Mouse (Mus musculus): Measurements from ENCODE around the gene E2f1. TPM values are rescaled to one million over a fixed set of nuclear protein-coding genes. Genes with fewer than 3 reads are reported as not detected.

Gene E2f1
- polyA plus RNA-seq, 1 experiment from 2014 or later, result 0.92 TPM

DNA sequence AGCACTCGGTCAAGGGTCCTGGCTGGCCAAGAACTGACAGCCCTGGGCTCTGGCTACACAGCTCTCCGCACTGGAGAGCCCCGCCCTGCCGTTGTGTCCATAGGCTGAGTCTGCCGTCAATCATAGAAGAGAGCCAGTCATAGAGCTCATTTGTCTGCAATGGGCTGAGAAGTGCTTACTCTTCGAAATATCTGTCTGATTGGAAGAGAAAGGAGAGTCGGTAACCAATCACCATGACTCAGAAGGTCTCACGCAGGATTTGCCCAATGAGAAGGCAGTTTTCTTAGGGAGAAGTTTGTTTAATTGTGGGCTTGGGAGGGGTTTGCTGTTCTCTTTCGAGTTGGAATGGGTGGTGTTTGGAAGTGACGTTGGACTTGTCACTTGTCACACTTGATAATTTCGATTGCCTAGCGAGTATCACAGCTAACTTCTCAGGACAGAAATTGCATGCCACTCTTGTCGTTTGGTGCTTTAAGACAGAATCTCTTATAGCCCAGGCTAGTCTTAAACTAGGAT, 34.0 kb upstream of the E2f1 start, which contains the start of gene Pxmp4:
Pxmp4 (minus strand) TSS at position 71 of the 516 bp plus-strand sequence.
- peak; percentile 100 for ATAC-seq (ENCODE audit: low read depth)
- H3K36me3 ChIP-seq (ENCODE audit: control insufficient read depth, insufficient read depth, low read length), result no peaks in the 10 kb centered on the region
- peak within 1 kb of the TSS; percentile 73 for H3K4me3 ChIP-seq (ENCODE audit: low read depth, low read length)
- under 1% methylated on average over 13 of the region's 13 CpGs for WGBS
- no peaks in the 10 kb centered on the region for H3K9me3 ChIP-seq (ENCODE audit: control insufficient read depth, low read length)
- H3K4me1 ChIP-seq (ENCODE audit: control insufficient read depth, insufficient read depth, low read length), result peaks cover 12% of the 10 kb centered on the region
- H3K27ac ChIP-seq (ENCODE audit: low read depth, low read length), result peak within 1 kb of the TSS; percentile 28; the same call in 1 of the 2 replicates
- H3K9ac ChIP-seq (replicated peaks; ENCODE audit: low read depth, low read length), result peak within 1 kb of the TSS; percentile 72
- no peaks in the 10 kb centered on the region for H3K27me3 ChIP-seq (ENCODE audit: control insufficient read depth, insufficient read depth, low read length)
- H3K4me2 ChIP-seq (ENCODE audit: low read depth, low read length), result peak within 1 kb of the TSS; percentile 79

DNA sequence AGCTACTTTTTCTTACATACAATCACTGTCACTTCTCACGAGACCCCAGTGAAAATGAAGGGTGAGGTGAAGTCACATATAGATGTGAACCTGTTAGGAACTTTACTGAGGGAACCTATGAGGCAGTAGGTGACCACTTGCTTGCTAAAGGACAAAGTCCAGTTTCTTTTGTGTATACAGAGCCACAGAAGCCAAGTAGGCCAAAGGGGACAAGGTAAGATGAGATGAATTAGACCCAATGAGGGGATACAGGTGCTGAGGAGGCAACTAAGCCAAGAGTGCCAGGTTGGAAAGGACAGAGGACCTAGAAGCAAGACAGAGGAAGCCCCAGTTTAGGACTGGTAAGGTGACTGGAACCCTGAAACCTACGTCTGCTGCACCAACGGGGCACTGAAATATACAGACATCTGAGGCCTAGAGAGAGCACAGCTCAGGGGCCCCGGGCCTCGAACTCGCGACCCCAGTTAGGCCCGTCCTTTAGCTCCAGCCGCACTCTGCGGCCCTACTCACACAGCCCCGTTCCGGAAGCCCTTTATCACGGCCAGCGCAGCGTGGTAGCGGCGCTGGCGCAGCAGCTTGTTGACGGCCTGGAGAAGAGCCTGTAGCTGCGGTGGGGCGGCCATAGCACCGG, 33.4 kb upstream of the E2f1 start:
- no peaks in the 10 kb centered on the region for H3K9me3 ChIP-seq (ENCODE audit: control insufficient read depth, low read length)
- peak overlapping the region; percentile 79 for H3K4me2 ChIP-seq (ENCODE audit: low read depth, low read length)
- WGBS, result 21% methylated on average over 22 of the region's 22 CpGs
- peak overlapping the region; percentile 28; the same call in 1 of the 2 replicates for H3K27ac ChIP-seq (ENCODE audit: low read depth, low read length)
- peak overlapping the region; percentile 72 for H3K9ac ChIP-seq (replicated peaks; ENCODE audit: low read depth, low read length)
- peaks cover 12% of the 10 kb centered on the region for H3K4me1 ChIP-seq (ENCODE audit: control insufficient read depth, insufficient read depth, low read length)
- H3K36me3 ChIP-seq (ENCODE audit: control insufficient read depth, insufficient read depth, low read length), result no peaks in the 10 kb centered on the region
- no peak; the same call in 1 of the 2 replicates for ATAC-seq (ENCODE audit: low read depth)
- H3K4me3 ChIP-seq (ENCODE audit: low read depth, low read length), result peak overlapping the region; percentile 73
- H3K27me3 ChIP-seq (ENCODE audit: control insufficient read depth, insufficient read depth, low read length), result no peaks in the 10 kb centered on the region

DNA sequence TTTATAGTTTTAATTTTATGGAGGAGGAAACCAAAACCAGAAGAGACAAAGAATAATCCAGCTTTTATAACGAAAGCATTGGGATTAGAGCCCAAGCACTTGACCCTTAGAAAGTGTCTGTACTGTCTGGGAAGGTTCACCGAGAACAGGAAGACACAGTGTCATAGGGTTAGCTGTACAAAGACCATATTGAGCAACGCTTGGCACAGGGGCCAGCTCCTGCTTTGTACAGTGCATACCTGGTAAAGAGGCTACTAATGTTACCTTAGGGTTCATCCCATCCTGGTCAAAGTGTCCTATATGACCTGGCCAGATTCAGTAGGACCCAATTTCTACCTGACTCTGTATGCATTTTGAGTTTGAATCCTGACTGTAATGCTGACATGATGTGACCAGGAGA, 31.6 kb upstream of the E2f1 start:
- H3K4me3 ChIP-seq (ENCODE audit: low read depth, low read length), result no peak overlapping the region
- H3K4me1 ChIP-seq (ENCODE audit: control insufficient read depth, insufficient read depth, low read length), result peaks cover 12% of the 10 kb centered on the region
- H3K27me3 ChIP-seq (ENCODE audit: control insufficient read depth, insufficient read depth, low read length), result no peaks in the 10 kb centered on the region
- ATAC-seq (ENCODE audit: low read depth), result no peak
- no peaks in the 10 kb centered on the region for H3K9me3 ChIP-seq (ENCODE audit: control insufficient read depth, low read length)
- H3K4me2 ChIP-seq (ENCODE audit: low read depth, low read length), result no peak overlapping the region
- 80% methylated on average over 3 of the region's 3 CpGs for WGBS
- no peak overlapping the region for H3K9ac ChIP-seq (replicated peaks; ENCODE audit: low read depth, low read length)
- no peak overlapping the region for H3K27ac ChIP-seq (ENCODE audit: low read depth, low read length)
- H3K36me3 ChIP-seq (ENCODE audit: control insufficient read depth, insufficient read depth, low read length), result no peaks in the 10 kb centered on the region

DNA sequence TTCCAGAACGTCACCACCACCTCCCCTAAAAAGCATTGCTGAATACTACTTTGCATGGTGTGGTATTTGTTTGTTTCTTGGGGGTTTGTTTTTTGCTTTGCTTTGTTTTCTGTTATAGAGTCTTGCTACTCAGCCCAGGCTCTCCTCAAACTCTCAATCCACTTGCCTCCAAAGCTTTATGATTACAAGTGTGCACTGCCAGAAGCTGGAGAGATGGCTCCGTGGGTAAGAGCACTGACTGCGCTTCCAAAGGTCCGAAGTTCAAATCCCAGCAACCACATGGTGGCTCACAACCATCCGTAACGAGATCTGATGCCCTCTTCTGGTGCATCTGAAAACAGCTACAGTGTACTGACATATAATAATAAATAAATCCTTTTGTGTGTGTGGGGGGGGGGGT, 30.9 kb upstream of the E2f1 start:
- ATAC-seq (ENCODE audit: low read depth), result no peak
- H3K4me3 ChIP-seq (ENCODE audit: low read depth, low read length), result no peak overlapping the region
- H3K9me3 ChIP-seq (ENCODE audit: control insufficient read depth, low read length), result no peaks in the 10 kb centered on the region
- H3K27me3 ChIP-seq (ENCODE audit: control insufficient read depth, insufficient read depth, low read length), result no peaks in the 10 kb centered on the region
- WGBS, result 65% methylated on average over 6 of the region's 6 CpGs
- H3K36me3 ChIP-seq (ENCODE audit: control insufficient read depth, insufficient read depth, low read length), result no peaks in the 10 kb centered on the region
- H3K4me2 ChIP-seq (ENCODE audit: low read depth, low read length), result no peak overlapping the region
- peaks cover 12% of the 10 kb centered on the region for H3K4me1 ChIP-seq (ENCODE audit: control insufficient read depth, insufficient read depth, low read length)
- H3K9ac ChIP-seq (replicated peaks; ENCODE audit: low read depth, low read length), result no peak overlapping the region
- no peak overlapping the region for H3K27ac ChIP-seq (ENCODE audit: low read depth, low read length)

DNA sequence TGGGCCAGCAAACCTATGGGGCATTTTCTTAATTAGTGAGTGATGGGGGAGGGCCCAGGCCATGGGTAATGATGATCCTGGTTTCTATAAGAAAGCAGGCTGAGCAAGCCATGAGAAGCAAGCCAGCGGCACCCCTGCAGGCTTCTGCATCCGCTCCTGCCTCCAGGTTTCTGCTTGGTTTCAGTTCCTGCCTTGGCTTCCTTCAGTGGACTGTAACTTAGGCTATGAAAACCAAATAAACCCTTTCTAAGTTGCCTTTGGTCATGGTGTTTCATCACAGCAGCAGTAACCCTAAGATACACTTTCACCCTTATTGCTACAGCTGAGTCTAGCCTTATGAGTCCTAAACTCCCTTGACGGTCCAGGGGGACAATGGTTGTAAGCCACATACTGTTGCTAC, 27.7 kb upstream of the E2f1 start:
- Histone ChIP-seq H3K4me3 (ENCODE audit: low read depth, low read length) (no peak overlapping the region), H3K4me2 (ENCODE audit: low read depth, low read length) (no peak overlapping the region), H3K4me1 (ENCODE audit: control insufficient read depth, insufficient read depth, low read length) (no peaks in the 10 kb centered on the region), H3K27ac (ENCODE audit: low read depth, low read length) (no peak overlapping the region), H3K36me3 (ENCODE audit: control insufficient read depth, insufficient read depth, low read length) (no peaks in the 10 kb centered on the region), H3K27me3 (ENCODE audit: control insufficient read depth, insufficient read depth, low read length) (no peaks in the 10 kb centered on the region), H3K9ac (replicated peaks; ENCODE audit: low read depth, low read length) (no peak overlapping the region), H3K9me3 (ENCODE audit: control insufficient read depth, low read length) (no peaks in the 10 kb centered on the region)
- 88% methylated on average over 3 of the region's 3 CpGs for WGBS
- ATAC-seq (ENCODE audit: low read depth), result no peak

DNA sequence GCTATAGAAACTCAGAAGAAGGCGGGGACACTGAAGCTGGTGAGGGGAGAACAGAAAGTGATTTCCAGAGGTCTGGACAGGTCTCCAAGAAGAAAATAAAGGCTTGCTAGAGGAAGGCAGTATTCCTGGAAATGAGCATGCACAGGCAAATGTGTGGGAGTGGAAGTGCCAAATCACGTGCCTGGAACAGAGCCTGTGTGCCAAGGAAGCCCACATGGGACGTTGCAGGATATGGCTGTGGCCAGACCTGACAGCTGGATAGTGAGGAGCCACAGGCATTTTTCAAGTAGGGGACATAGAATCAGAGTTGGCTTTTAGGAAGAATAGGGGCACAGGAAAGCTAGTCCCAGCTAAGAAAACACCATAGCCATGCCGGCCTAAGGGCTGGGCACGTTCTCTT, 26.1 kb upstream of the E2f1 start:
- Histone ChIP-seq H3K4me2 (ENCODE audit: low read depth, low read length) (no peak overlapping the region), H3K36me3 (ENCODE audit: control insufficient read depth, insufficient read depth, low read length) (no peaks in the 10 kb centered on the region), H3K4me1 (ENCODE audit: control insufficient read depth, insufficient read depth, low read length) (no peaks in the 10 kb centered on the region), H3K27me3 (ENCODE audit: control insufficient read depth, insufficient read depth, low read length) (no peaks in the 10 kb centered on the region), H3K9me3 (ENCODE audit: control insufficient read depth, low read length) (no peaks in the 10 kb centered on the region), H3K9ac (replicated peaks; ENCODE audit: low read depth, low read length) (no peak overlapping the region), H3K4me3 (ENCODE audit: low read depth, low read length) (no peak overlapping the region), H3K27ac (ENCODE audit: low read depth, low read length) (no peak overlapping the region)
- 71% methylated on average over 5 of the region's 5 CpGs for WGBS
- no peak for ATAC-seq (ENCODE audit: low read depth)

GRCm38 (mm10) chr2:154593025-154593424, 23.3 kb upstream of the E2f1 start:
- no peak overlapping the region for H3K9ac ChIP-seq (replicated peaks; ENCODE audit: low read depth, low read length)
- no peak overlapping the region for H3K4me3 ChIP-seq (ENCODE audit: low read depth, low read length)
- no peaks in the 10 kb centered on the region for H3K27me3 ChIP-seq (ENCODE audit: control insufficient read depth, insufficient read depth, low read length)
- no peak overlapping the region for H3K27ac ChIP-seq (ENCODE audit: low read depth, low read length)
- 64% methylated on average over 3 of the region's 3 CpGs for WGBS
- no peaks in the 10 kb centered on the region for H3K9me3 ChIP-seq (ENCODE audit: control insufficient read depth, low read length)
- no peaks in the 10 kb centered on the region for H3K4me1 ChIP-seq (ENCODE audit: control insufficient read depth, insufficient read depth, low read length)
- no peak for ATAC-seq (ENCODE audit: low read depth)
- no peaks in the 10 kb centered on the region for H3K36me3 ChIP-seq (ENCODE audit: control insufficient read depth, insufficient read depth, low read length)
- H3K4me2 ChIP-seq (ENCODE audit: low read depth, low read length), result no peak overlapping the region

GRCm38 (mm10) chr2:154591239-154591638, 21.5 kb upstream of the E2f1 start:
- H3K4me1 ChIP-seq (ENCODE audit: control insufficient read depth, insufficient read depth, low read length), result no peaks in the 10 kb centered on the region
- H3K9me3 ChIP-seq (ENCODE audit: control insufficient read depth, low read length), result no peaks in the 10 kb centered on the region
- ATAC-seq (ENCODE audit: low read depth), result no peak
- H3K36me3 ChIP-seq (ENCODE audit: control insufficient read depth, insufficient read depth, low read length), result 0 out of 2 replicates have a peak, but pooled peaks cover 5% of the 10 kb centered on the region
- 94% methylated on average over 3 of the region's 3 CpGs for WGBS
- no peak overlapping the region for H3K27ac ChIP-seq (ENCODE audit: low read depth, low read length)
- no peak overlapping the region for H3K4me2 ChIP-seq (ENCODE audit: low read depth, low read length)
- no peak overlapping the region for H3K9ac ChIP-seq (replicated peaks; ENCODE audit: low read depth, low read length)
- H3K27me3 ChIP-seq (ENCODE audit: control insufficient read depth, insufficient read depth, low read length), result no peaks in the 10 kb centered on the region
- no peak overlapping the region for H3K4me3 ChIP-seq (ENCODE audit: low read depth, low read length)

- ATAC-seq (ENCODE audit: low read depth), result no peak
- no peaks in the 10 kb centered on the region for H3K9me3 ChIP-seq (ENCODE audit: control insufficient read depth, low read length)
- H3K27me3 ChIP-seq (ENCODE audit: control insufficient read depth, insufficient read depth, low read length), result no peaks in the 10 kb centered on the region
- WGBS, result 78% methylated on average over 4 of the region's 4 CpGs
- no peak overlapping the region for H3K27ac ChIP-seq (ENCODE audit: low read depth, low read length)
- 0 out of 2 replicates have a peak, but pooled peaks cover 5% of the 10 kb centered on the region for H3K36me3 ChIP-seq (ENCODE audit: control insufficient read depth, insufficient read depth, low read length)
- no peak overlapping the region for H3K4me2 ChIP-seq (ENCODE audit: low read depth, low read length)
- 0 out of 2 replicates have a peak, but pooled peaks cover 4% of the 10 kb centered on the region for H3K4me1 ChIP-seq (ENCODE audit: control insufficient read depth, insufficient read depth, low read length)
- no peak overlapping the region for H3K4me3 ChIP-seq (ENCODE audit: low read depth, low read length)
- H3K9ac ChIP-seq (replicated peaks; ENCODE audit: low read depth, low read length), result no peak overlapping the region
These were observed 19.4 kb upstream of the E2f1 start for GRCm38 (mm10) chr2:154589051-154589450.

Measured in neural tube, embryonic 14.5 days (tissue).